Mouse (Mus musculus) thymus, postnatal 0 days (tissue): ENCODE data around the gene Rock2. TPM values are rescaled to one million over a fixed set of nuclear protein-coding genes. Genes with fewer than 3 reads are reported as not detected.

Experiments
- DNase-seq: peaks from one replicate; pipeline ENCODE4 v3.0.0-alpha.2; 2015; ENCODE audit warnings: low spot score
- polyA plus RNA-seq: library from polyadenylated mRNA; unstranded; fragments of >200 nt; fragmentation: Nextera tagmentation; extraction: Ambion mirVana; gene quantifications from 2 replicates; pipeline ENCODE4 v1.2.1, GENCODE M21; 2015

The Rock2 gene
- 10.3 and 11.9 TPM in 2 replicates for polyA plus RNA-seq

DNA sequence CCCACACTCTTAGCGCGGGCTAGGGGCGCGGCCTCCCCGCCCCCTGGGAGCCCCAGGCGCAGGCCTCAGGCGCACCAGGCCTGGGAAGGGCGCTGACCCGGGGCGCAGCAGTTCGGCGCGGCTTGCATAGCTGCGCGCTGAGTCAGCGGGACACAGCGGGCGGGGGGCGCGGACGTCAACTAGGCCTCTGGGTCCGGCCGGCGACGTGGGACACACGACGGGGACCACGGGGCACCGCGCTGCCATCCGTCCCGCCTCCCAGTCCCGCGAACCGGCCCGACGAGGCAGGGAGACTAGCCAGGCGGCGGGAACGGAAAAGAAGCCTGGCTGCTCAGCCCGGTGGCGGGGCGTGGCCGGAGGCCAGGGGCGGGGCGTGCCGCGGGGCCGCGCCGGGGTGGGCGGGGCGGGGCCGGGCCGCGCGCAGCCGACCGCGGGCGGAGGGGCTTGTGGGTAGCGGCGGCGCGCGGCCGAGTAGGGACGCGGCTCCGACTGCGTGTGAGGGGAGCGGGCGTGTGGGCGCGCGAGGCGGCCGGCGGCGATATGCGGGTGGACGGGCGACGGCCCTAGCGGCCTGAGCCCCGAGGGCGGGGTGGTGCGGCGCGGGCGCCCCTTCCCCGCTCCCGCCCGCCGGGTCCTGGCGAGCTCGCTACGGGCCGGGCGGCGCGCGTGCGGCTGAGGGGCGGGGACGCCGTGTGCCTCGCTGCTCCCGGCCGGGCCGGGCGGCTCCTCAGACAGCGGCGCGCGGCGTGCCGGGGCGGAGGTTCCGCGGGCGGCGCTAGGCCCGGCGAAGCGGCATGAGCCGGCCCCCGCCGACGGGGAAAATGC lies at the start of gene Rock2:
Gene Rock2, plus strand, starts transcription at position 500 of the 825 bp plus-strand sequence.
- peak; percentile 85 for DNase-seq

DNA sequence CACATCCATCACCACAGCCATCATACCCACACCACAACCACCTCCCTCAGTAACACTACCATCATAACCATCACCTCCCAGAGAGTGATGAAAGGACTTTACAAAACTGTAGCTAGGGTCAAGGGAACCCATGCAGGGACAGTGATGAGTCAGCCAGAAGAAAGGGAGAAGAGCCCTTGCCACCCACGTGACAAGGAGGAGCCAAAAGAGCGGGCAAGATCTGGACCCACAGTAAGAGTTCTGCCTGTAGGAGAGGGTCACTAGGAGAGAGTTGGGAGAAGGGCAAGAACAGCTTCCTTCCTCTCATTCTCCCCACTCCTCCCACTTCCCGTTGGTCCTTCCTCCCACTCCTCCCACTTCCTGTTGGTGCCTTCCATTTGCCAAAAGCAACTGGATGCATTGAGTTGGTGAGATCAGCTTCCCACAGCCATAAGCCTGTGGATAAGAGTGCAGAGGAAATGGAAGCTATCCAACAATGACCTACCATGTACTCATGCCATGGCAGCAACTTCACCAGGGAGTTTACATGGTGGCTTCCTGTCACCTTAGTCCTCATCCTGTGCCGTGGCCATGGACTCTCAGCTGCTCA lies 47.4 kb upstream of the Rock2 start:
- no peak for DNase-seq

DNA sequence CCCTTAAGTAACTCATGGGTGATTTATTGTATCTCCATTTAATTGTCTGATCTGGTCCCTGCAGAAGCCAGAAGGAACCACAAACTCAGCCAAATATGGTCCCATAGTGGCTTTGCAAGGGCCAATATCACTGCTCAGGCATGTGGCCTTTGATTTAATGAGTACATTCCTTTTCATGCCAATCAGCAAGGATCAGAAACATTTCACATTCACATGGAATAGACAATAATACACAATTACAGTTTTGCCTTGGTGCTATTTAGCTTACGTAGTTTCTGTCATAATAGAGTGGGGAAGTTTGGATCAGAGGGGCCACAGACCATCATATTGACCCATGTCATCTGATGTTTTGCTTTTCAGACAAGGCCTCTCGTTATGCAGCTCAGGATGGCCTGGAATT lies 46.2 kb upstream of the Rock2 start:
- DNase-seq: no peak

DNA sequence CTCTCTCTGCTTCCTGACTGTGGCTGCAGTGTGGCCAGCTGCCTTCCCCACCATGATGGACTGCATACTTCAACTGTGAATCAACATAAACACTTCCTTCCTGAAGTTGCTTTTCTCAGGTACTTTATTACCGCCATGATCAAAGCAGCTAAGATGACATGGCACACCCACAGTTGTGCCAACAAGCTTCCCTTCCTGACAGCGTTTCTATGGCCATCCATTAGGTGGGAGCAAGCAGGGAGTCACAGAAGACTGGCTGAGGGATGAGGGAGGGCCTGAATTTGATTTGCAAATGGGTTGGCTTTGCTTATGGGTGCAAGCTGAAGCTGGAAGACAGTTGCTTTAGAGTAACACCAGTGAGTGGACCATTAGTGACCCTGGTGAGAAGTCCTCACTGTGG lies 44.9 kb upstream of the Rock2 start:
- no peak for DNase-seq

DNA sequence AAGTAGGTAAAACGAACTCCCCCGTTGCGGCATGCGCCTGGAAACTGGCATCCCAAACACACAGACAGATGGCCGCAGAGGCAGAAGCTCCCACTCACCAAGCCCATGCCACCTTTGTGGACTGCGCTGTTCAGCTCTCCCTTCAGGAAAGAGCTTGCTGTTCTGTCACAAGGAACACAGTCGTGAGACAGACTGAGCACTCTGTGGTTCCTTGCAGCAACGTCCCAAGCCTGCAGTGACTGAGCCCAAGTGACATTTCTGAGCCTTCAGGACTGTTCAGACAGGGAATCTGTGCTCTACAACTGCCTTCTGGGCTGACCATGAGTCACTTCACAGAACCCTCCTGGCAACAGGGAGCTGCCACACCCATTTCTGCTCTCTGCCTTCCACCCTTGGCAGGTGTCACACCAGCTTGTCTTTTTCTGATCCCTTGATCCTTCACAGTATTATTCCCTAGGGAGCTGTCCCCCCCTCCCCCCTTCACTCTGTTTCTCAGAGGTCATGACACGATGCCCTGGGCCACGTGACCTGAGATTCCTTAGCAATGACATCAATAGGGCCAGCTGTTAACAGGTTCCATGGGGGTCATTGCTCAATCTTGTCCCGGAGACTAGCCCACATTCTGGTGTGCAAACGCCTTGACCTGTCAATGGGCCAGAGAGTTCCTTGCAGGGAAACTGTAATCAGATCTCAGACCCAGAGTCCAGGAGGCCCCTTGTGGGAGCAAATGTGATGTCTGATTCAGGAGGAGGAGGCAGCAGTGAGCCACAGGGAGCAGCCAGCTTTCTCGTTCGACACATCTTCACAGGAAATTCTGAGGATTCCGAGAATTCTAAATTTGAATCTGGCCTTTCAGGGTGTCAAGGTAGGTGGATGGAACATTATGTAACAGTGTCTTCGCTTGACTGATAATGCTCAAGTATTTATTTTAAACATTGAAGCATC lies 44.0 kb upstream of the Rock2 start:
- DNase-seq: no peak

DNA sequence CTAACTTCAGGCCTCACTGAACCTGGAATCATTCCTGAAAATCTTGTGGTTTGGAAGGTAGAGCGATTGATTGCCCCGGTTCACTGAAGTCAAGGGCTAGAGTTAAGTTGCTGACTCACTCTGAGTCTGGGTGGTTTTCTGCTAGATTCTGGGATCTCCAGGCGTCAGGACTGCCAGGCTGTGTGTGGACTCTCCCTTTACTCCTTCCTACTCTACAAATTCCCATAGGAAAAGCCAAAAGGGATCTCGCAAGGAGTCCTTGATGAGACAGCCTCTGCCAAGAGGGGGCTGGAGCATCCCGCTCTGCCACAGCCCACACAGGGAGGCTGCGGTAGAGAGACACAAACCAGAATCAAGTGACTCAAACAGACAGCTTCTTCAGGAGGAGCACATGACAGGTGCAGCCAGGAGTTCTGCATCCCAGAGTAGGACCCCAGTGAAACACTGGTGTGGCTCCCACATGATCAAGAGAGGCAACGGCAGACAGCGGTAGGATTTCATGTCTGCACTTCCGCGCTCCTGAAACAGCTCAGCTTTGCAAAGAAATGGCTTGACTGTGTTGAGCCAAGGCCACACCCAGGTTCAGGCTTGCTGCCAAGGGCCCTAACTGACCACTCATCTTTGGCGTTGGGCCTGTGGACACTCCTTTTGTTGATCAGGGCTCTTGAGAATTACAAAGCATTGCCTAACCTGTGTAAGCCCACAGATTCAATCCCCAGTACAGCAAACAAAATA lies 41.1 kb upstream of the Rock2 start:
- no peak for DNase-seq

DNA sequence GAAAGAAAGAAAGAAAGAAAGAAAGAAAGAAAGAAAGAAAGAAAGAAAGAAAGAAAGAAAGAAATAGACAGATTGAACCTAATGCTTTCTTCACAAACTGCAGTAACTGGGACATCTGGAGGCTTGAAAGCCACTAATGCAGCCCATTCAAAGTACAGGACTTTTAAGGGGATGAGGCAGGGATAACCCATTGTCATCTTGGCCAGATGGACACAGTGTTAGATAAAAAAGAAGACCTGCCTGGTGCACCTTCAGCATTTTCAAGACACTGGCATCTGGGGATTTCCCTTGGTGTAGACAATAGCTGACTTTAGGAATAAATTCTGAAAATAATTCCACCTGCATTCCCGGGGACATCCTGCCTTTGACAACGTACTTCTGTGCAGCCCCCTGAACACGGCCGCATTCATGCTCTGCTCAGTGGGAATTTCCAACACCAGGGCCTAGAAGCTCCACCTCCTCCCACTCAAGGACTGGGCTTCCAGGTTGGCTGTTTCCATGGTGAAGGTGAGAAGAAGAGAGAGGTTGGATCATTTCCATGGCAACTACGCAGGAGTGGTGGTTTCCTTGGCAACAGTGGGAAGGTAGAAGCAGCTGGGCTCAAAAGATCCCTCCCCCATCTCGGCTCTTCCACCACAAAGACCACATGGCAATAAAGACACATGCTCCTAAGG lies 38.9 kb upstream of the Rock2 start:
- DNase-seq: no peak

DNA sequence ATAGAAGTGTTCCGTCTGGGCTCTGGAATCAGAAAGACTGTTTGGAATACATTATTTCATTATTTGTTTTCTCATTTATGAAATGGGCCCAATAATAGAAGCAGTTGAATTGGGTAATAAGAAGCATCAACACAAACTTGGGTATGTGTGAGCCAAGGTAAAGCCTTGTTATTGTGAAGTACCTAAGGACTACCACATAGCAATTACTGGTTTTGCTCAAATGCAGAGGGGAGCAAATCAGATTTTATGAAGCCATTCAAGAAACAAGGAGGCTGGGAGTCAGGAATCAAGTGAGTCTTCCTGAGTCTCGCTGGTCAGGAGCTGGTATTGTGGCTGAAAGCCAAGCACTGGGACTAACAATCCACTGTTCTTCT lies 38.4 kb upstream of the Rock2 start:
- DNase-seq: no peak

DNA sequence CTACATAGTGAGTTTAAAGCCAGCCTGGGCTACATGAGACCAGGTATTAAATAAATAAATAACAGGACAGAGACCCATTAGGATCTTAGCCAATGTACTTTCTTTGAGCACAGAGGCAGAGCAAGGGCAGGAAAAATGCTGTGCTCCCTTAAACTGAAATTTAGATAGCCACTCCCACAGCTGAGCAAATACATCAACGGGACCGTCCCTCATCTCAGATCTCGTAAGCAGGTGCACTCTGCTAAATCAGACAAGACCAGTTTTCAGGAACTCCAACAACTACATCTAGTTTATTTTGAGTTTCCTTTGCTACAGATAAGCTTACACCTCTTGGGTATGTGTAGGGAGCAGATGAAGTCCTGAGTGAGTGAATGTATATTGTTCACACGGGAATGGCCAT lies 36.6 kb upstream of the Rock2 start:
- no peak for DNase-seq

DNA sequence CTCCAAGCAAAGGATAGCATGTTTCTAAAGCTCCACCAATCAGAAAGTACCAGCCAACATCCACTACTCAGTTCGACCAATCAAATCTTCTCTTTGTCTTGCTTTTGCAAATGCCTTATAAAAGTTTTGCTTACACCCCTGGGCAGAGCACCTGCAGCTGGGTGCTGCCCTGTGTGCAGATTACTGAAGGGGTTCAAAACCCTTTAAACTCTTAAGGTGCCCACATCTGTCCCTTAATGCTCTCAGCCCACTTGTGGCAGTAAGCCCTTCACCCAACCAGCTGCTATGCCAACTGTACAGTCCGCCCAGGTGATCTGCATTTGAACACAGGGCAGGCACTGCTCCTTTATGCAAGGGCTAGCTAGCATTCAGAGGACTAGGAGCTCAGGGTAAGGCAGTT lies 34.9 kb upstream of the Rock2 start:
- DNase-seq: no peak

DNA sequence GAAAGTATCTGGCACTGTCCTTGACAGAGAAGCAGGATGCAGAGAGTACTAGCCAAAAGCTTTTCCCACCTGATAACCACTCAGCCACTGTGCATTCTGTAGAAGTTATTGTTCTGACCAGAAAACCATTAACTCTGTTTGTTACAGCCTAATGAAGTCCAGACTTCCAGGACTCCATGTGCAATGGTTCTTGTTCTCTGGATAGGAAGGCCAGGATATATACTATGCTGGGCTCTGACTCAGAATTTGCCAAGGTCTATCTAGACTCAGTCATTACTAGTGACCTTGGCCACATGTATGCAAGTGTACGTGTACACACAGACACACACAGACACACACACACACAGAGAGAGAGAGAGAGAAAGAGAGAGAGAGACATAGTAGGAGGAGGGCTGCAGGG lies 34.2 kb upstream of the Rock2 start:
- no peak for DNase-seq

DNA sequence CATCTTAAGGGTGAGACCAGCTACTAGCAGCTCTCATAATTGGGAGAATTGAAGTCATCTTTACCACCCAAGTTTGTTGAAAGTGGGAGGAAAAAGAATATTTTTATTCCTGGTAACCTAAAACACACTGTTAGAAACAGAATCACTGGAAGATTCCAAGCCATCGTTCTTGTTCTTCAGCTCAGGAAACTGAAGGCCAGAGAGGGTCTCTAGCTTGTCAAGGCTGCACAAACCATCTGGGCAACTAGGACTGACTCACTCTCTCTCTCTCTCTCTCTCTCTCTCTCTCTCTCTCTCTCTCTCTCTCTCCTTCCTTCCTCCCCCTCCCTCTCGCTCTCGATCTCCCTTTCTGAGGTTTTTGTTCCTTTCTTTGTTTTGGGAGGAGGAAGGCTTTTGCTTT lies 33.7 kb upstream of the Rock2 start:
- DNase-seq: no peak

DNA sequence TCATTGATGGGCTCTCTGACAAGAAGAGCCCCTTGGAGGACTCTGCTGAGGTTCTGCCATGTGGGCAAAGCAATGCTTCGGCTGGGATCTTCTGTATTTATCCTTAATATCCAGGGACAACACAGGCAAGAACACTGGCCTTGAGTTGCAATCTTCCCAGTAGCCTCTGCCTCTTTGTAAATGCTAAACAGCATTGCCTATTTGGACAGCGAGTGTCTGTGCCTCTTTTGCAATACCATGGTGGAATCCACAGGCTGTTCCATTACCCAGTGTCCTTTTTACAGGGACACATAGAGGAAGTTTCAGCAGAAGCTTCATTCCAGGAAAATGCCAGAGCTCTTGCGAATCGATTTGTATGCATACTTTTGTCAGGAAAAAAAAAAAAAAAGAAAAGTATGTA lies 30.2 kb upstream of the Rock2 start:
- DNase-seq: no peak

DNA sequence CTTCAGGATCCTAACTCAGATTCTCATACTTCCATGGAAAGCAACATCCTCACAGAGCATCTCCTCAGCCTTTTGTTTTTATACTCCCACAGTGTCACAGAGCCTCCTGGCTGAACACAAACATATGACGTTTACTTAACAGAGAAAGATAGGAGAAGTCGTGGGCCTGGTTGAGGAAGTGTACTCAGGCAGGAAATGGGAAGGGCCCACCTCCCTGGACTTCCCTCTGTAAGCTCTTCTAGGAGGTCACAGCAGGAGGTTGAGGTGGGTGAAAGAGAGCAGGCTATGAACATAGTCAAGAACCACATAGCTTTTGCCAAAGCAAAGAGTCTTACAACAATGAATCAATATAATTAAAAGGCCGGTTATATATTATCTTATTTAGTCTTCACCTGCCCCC lies 28.8 kb upstream of the Rock2 start:
- DNase-seq: no peak

DNA sequence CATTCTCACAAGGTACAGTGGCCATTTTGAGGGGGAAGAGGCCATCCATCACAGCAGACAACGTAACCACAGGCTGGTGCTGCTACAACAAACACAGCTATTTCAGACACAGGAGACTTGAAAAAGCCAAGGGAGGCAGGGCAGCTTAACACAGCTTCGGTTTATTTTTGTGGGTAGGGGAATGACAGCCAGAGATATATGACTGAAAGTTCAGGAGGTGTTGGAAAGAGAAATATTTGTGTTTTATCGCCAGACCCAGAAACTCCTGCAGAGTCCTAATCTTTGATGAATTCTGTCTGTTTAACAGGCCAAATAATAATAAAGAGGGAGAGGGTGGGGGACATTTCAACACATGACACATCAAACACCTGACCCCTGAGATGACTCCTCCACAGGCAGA lies 28.2 kb upstream of the Rock2 start:
- no peak for DNase-seq

DNA sequence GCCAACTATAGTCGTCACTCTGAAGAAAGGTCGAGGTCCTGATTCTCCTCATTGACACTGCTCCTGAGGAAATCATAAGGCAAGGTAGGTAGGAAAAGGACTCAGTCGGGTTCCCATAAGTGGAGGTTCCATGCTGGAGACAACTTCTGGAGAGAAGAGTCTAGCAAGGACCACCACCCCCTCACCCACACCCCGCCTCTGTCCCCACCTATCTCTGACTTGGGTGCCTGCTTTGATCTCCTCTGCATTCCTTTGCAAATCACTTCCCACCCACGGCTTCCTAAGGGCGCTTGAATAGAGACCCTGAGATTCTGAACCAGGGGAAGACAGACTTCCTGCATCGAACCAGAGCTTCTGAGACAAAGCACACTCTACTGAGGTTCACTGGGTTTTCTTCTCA lies 27.4 kb upstream of the Rock2 start:
- no peak for DNase-seq

DNA sequence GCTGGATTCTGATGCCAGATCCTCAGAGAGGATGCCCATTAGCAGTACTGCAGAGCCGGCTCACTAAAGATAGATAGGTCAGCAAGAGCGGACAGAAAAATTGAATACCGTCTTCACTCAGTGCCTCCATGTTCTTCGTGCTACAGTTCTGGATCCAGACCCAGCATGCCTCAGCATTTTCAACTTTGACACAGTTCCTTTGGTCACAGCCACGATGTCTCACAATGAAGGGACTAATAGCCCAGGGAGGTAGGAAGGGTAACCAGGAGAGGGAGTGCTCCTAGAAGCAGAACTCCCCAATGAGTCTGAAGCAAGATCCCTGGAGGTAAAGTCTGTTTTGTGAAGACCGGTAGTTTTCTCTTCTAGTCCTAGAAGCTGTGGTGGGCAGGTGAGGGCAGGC lies 26.1 kb upstream of the Rock2 start:
- DNase-seq: no peak

DNA sequence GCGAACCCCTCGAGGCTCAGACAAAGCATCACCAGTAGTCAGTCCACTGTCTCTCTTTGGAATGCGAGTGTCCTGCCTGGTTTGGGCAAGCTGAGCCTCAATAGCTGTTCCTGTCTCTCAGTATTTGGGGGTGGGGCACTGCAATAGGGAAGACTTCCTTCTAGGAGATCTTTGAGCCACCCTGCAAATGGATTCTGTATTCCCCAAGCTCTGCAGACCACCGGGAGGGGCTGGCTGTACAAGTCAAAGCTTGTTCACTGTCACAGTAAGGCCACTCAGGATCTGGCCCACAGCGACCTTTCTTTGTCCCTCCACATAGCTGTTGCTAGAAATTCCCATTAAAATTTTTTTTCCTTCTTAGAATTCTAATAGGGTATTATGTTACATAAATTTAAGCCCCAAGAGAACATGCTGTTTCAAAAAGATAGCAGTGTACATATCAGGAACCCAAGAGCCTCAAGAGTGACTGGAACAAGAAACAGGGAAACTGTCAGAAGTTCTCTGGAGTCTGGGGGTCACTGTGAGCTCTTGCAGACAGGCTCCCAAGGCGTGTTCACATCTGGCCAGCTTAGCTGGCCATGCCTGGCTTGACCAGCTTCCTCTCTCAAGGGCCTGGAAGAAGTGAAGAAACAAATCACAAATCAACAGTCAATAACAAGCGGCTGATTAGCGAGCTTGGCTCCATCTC lies 25.5 kb upstream of the Rock2 start:
- no peak for DNase-seq

DNA sequence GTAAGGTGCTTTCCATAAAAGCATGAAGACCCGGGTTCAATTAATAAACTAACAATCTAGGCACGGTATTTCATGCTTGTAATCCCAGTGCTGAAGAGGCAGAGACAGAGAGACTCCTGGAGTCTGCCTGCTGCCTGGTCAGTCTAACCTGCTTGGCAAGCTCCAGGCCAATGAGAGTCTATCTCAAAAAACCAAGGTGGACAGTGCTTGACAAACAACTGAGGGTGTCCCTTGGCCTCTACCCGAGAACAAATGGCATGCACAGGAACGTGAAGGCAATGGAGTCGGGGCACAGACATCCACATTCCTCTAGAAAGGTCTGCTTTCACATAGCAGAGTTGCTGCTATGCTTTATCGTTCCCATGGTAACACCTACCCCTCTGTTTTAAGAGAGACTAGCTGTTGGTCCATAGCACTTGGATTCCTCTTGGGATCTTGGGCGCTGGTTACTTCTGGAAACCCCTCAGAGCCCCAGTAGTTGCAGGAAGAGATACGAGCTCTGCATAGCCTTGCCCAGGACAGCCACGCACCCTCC lies 24.8 kb upstream of the Rock2 start:
- no peak for DNase-seq
